Mouse (Mus musculus) CH12.LX (cell line): ENCODE measurements at regions not wholly inside any gene's neighbourhood (a gene's known extent, or its start where the extent isn't known, plus 50 kb on each side); places are given as distances from the start of the nearest gene placed in this dataset.

Source experiments
- DNase-seq: peaks from one replicate; pipeline ENCODE4 v3.0.0-alpha.2; 2013; ENCODE audit errors: extremely low read depth
- H3K27ac ChIP-seq: 2 replicates; pipeline ENCODE4 v1.5.1; 2012; ENCODE audit warnings: low read depth, mild to moderate bottlenecking, control low read depth, moderate library complexity; ENCODE audit not compliant: insufficient read depth
- H3K27me3 ChIP-seq: replicated peaks from 2 replicates; pipeline ENCODE3; 2012; ENCODE audit warnings: inconsistent platforms
- H3K36me3 ChIP-seq, 2 experiments: replicated peaks in 1 of 2; 2 replicates each; pipeline versions ENCODE3 to v1.6.1; 2012; ENCODE audit warnings: inconsistent platforms in 1 of 2, low read length in 1 of 2, mild to moderate bottlenecking in 1 of 2, mixed read lengths in 1 of 2, moderate library complexity in 1 of 2; ENCODE audit not compliant: control insufficient read depth in 1 of 2, insufficient read depth in 1 of 2
- H3K4me1 ChIP-seq, 2 experiments: 2 replicates each; pipeline ENCODE4 v1.6.1; 2012; ENCODE audit warnings: inconsistent platforms in 1 of 2, moderate library complexity in 1 of 2; ENCODE audit not compliant: insufficient read depth in 2 of 2, control insufficient read depth in 1 of 2
- H3K4me2 ChIP-seq: 2 replicates; pipeline ENCODE4 v1.6.1; 2012; ENCODE audit warnings: low read depth, mild to moderate bottlenecking, control low read depth; ENCODE audit not compliant: poor library complexity, insufficient read depth, severe bottlenecking
- H3K4me3 ChIP-seq, 3 experiments: fragments of 150-350 bp in 1 of 3; sonication (generic) in 1 of 3; replicated peaks in 1 of 3; 2 replicates each; pipeline versions ENCODE3 to v1.5.1; 2011 to 2012; ENCODE audit warnings: low read depth in 2 of 3, low read length in 2 of 3, mild to moderate bottlenecking in 2 of 3, moderate library complexity in 2 of 3, control low read depth in 1 of 3, improper control_type of control experiment in 1 of 3, inconsistent platforms in 1 of 3, mixed read lengths in 1 of 3; ENCODE audit not compliant: poor library complexity in 1 of 3
- H3K79me2 ChIP-seq: replicated peaks from 2 replicates; pipeline ENCODE4 v1.6.1; 2012; ENCODE audit warnings: mild to moderate bottlenecking, moderate library complexity; ENCODE audit not compliant: control insufficient read depth, poor library complexity, insufficient read depth, severe bottlenecking; ENCODE audit errors: extremely low read depth
- H3K9ac ChIP-seq: 2 replicates; pipeline ENCODE4 v1.6.1; 2012; ENCODE audit warnings: low read depth, mild to moderate bottlenecking, control low read depth, moderate library complexity; ENCODE audit not compliant: insufficient read depth
- H3K9me3 ChIP-seq: replicated peaks from 2 replicates; pipeline ENCODE3; 2012; ENCODE audit warnings: low read length, inconsistent platforms, mixed read lengths
- BHLHE40 ChIP-seq: IDR thresholded peaks from 2 replicates; pipeline ENCODE4 v1.6.1; 2011; ENCODE audit warnings: mild to moderate bottlenecking, low read depth, low read length, improper control_type of control experiment
- CHD1 ChIP-seq: IDR thresholded peaks from 2 replicates; pipeline ENCODE4 v1.6.1; 2012; ENCODE audit warnings: low read depth, low read length, improper control_type of control experiment, inconsistent platforms
- CTCF ChIP-seq, 2 experiments: IDR thresholded peaks in 1 of 2; conservative IDR thresholded peaks in 1 of 2; 2 replicates each; pipeline ENCODE4 v1.5.1; 2011 to 2012; ENCODE audit warnings: low read depth in 2 of 2, low read length in 2 of 2, improper control_type of control experiment in 1 of 2, inconsistent platforms in 1 of 2, mild to moderate bottlenecking in 1 of 2, moderate library complexity in 1 of 2
- E2F4 ChIP-seq: IDR thresholded peaks from 2 replicates; pipeline ENCODE4 v1.6.1; 2011; ENCODE audit warnings: low read depth, low read length, improper control_type of control experiment; ENCODE audit not compliant: insufficient replicate concordance
- EP300 ChIP-seq: IDR thresholded peaks from 2 replicates; pipeline ENCODE4 v1.6.1; 2011; ENCODE audit warnings: low read length, improper control_type of control experiment
- GABPA ChIP-seq: IDR thresholded peaks from 2 replicates; pipeline ENCODE4 v1.6.1; 2012; ENCODE audit warnings: low read depth, low read length, improper control_type of control experiment, inconsistent platforms; ENCODE audit not compliant: insufficient replicate concordance
- JUND ChIP-seq: conservative IDR thresholded peaks from 2 replicates; pipeline ENCODE4 v1.6.1; 2011; ENCODE audit warnings: low read depth, low read length, improper control_type of control experiment
- MAFK ChIP-seq: IDR thresholded peaks from 2 replicates; pipeline ENCODE4 v1.6.1; 2011; ENCODE audit warnings: low read length, improper control_type of control experiment; ENCODE audit not compliant: insufficient replicate concordance
- MEF2A ChIP-seq: IDR thresholded peaks from 2 replicates; pipeline ENCODE4 v1.6.1; 2014; ENCODE audit warnings: low read depth, mild to moderate bottlenecking, inconsistent platforms, low read length, improper control_type of control experiment, borderline replicate concordance
- MXI1 ChIP-seq: IDR thresholded peaks from 2 replicates; pipeline ENCODE4 v1.6.1; 2011; ENCODE audit warnings: mild to moderate bottlenecking, low read depth, low read length, improper control_type of control experiment
- NRF1 ChIP-seq: IDR thresholded peaks from 2 replicates; pipeline ENCODE4 v1.6.1; 2014; ENCODE audit warnings: low read depth, mild to moderate bottlenecking, inconsistent platforms, low read length, improper control_type of control experiment, moderate library complexity
- PAX5 ChIP-seq: IDR thresholded peaks from 2 replicates; pipeline ENCODE4 v1.6.1; 2012; ENCODE audit warnings: low read length, inconsistent platforms, mixed read lengths
- POLR2A ChIP-seq: IDR thresholded peaks from 2 replicates; pipeline ENCODE4 v1.6.1; 2011; ENCODE audit warnings: low read depth, mild to moderate bottlenecking, improper control_type of control experiment, low read length
- POLR2AphosphoS2 ChIP-seq: IDR thresholded peaks from 2 replicates; pipeline ENCODE4 v1.6.1; 2011; ENCODE audit warnings: low read depth, low read length, improper control_type of control experiment
- RAD21 ChIP-seq: IDR thresholded peaks from 2 replicates; pipeline ENCODE4 v1.6.1; 2011; ENCODE audit warnings: low read depth, mild to moderate bottlenecking, low read length, improper control_type of control experiment, moderate library complexity
- SIN3A ChIP-seq: IDR thresholded peaks from 2 replicates; pipeline ENCODE4 v1.6.1; 2012; ENCODE audit warnings: low read length, improper control_type of control experiment, inconsistent platforms
- TBP ChIP-seq: conservative IDR thresholded peaks from 2 replicates; pipeline ENCODE4 v1.6.1; 2011; ENCODE audit warnings: low read depth, low read length, improper control_type of control experiment
- TCF12 ChIP-seq: IDR thresholded peaks from 2 replicates; pipeline ENCODE4 v1.6.1; 2014; ENCODE audit warnings: low read depth, mild to moderate bottlenecking, inconsistent platforms, low read length, improper control_type of control experiment
- UBTF ChIP-seq: IDR thresholded peaks from 2 replicates; pipeline ENCODE4 v1.6.1; 2012; ENCODE audit warnings: low read depth, mild to moderate bottlenecking, inconsistent platforms, low read length, improper control_type of control experiment, moderate library complexity
- USF1 ChIP-seq: IDR thresholded peaks from 2 replicates; pipeline ENCODE4 v1.6.1; 2014; ENCODE audit warnings: low read depth, mild to moderate bottlenecking, inconsistent platforms, low read length, improper control_type of control experiment
- USF2 ChIP-seq: conservative IDR thresholded peaks from 2 replicates; pipeline ENCODE4 v1.6.1; 2011; ENCODE audit warnings: low read depth, low read length, improper control_type of control experiment
- ZC3H11A ChIP-seq: IDR thresholded peaks from 2 replicates; pipeline ENCODE4 v1.6.1; 2012; ENCODE audit warnings: low read depth, mild to moderate bottlenecking, inconsistent platforms, low read length, improper control_type of control experiment
- ZKSCAN1 ChIP-seq: IDR thresholded peaks from 2 replicates; pipeline ENCODE4 v1.6.1; 2012; ENCODE audit warnings: low read depth, inconsistent platforms, low read length, improper control_type of control experiment, borderline replicate concordance
- ZMIZ1 ChIP-seq: IDR thresholded peaks from 2 replicates; pipeline ENCODE4 v1.6.1; 2012; ENCODE audit warnings: low read depth, mild to moderate bottlenecking, inconsistent platforms, low read length, improper control_type of control experiment
- ZNF384 ChIP-seq: IDR thresholded peaks from 2 replicates; pipeline ENCODE4 v1.6.1; 2012; ENCODE audit warnings: low read depth, low read length, improper control_type of control experiment, inconsistent platforms
- dilution Hi-C: fragments of 300-500 bp; cut with MboI; formaldehyde crosslinking; loops from 2 replicates; pipeline ENCODE4 v1.14.3; 2020; ENCODE audit warnings: low sequenced_read_pairs; ENCODE audit not compliant: extremely low pct_unique_long_range_greater_than_20kb, extremely low pct_ligation_motif_present
- in situ Hi-C: fragments of 300-500 bp; cut with MboI; formaldehyde crosslinking; loops from 3 replicates; pipeline ENCODE4 v1.14.3; 2019; ENCODE audit warnings: low sequenced_read_pairs, low pct_ligation_motif_present, low pct_unique_long_range_greater_than_20kb, mixed read lengths

DNA sequence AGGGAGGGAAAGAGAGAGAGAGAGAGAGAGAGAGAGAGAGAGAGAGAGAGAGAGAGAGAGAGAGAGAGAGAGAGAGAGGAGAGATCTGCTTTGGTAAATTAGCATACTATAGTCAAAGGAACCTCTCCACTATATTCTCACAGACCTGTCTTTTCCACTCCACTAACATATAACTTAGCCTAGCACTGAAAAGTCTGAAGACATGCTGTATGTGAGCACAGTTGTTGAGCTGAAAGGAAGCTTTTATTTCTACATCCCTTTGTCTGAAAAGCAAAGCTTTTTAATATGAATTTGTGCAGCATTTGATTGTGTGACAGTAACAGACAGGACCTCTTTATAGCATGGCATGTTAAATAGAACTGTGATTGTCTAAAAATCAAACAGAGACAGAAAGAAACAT lies 788.9 kb downstream of the Jrkl start:
- no peak overlapping the region for H3K9ac ChIP-seq
- H3K36me3 ChIP-seq, result no peaks in the 10 kb centered on the region
- H3K9me3 ChIP-seq, result no peaks in the 10 kb centered on the region
- TF ChIP-seq RAD21 (no peak), MXI1 (no peak), TBP (no peak), ZKSCAN1 (no peak), EP300 (no peak), UBTF (no peak), USF1 (no peak), ZMIZ1 (no peak), BHLHE40 (no peak), ZNF384 (no peak)
- H3K27me3 ChIP-seq, result no peaks in the 10 kb centered on the region
- no peak overlapping the region for H3K4me3 ChIP-seq
- H3K4me1 ChIP-seq, result no peaks in the 10 kb centered on the region
- no peak overlapping the region for H3K4me2 ChIP-seq
- no peak for DNase-seq
- no peak overlapping the region for H3K27ac ChIP-seq
- H3K79me2 ChIP-seq, result no peaks in the 10 kb centered on the region
- dilution Hi-C loops, result no loop called here
- in situ Hi-C loops, result no loop called here

DNA sequence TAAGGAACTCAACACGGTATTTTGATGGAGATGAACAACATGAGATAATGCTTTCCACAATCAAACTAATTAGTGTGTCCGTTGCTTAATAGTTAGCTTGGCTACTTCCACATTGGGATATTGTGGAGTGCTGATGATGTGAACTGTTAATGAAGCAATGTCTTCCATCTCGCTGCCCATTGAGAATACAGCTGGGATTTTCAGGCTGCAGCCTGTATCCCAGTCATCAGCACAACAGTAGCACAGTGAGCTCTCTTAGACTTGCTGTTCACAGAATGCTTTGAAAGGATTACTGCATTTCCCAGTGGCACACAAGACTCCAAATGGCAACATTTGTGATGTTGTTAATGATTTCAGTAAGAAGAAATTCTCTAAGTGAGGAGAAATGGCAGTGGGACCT lies 811.5 kb downstream of the Jrkl start:
- no peak for DNase-seq
- Histone ChIP-seq H3K36me3 (no peaks in the 10 kb centered on the region), H3K4me1 (no peaks in the 10 kb centered on the region), H3K9me3 (no peaks in the 10 kb centered on the region), H3K4me2 (no peak overlapping the region), H3K4me3 (no peak overlapping the region), H3K79me2 (no peaks in the 10 kb centered on the region), H3K27ac (no peak overlapping the region), H3K27me3 (no peaks in the 10 kb centered on the region), H3K9ac (no peak overlapping the region)
- TF ChIP-seq NRF1 (no peak), MEF2A (no peak), UBTF (no peak), USF1 (no peak), ZC3H11A (no peak), SIN3A (no peak), E2F4 (no peak)
- dilution Hi-C loops (no loop called here), in situ Hi-C loops (no loop called here)

DNA sequence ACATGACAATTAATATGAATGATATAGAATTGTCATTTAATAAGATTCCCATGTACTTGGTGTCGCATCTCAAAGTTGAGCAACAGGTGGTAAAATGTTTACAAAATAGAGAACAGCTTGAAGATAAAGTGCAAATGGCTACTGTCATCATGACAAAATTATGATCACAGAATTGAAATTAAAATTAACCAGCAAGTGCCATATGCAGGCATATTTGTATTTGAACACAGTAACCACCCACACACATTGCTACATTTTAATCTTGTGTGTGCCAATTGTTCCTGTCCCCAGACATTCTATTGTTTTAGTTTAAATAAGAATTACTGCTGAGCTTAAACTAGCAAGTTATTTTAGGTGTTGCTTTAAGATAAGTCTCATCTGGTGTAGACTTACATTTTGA lies 823.7 kb downstream of the Jrkl start:
- in situ Hi-C loops (no loop called here), dilution Hi-C loops (no loop called here)
- TF ChIP-seq PAX5 (no peak), TCF12 (no peak), EP300 (no peak), E2F4 (no peak), ZMIZ1 (no peak), POLR2AphosphoS2 (no peak), CHD1 (no peak), BHLHE40 (no peak), ZNF384 (no peak), TBP (no peak), USF2 (no peak), MAFK (no peak), JUND (no peak), GABPA (no peak), POLR2A (no peak), USF1 (no peak), CTCF (conservative IDR thresholded peaks at IDR 0.05 in 1 of 2, IDR thresholded peaks at IDR 0.05 in 1 of 2; ENCODE audit: low read depth in 2 of 2, low read length in 2 of 2) (no peak), UBTF (no peak)
- Histone ChIP-seq H3K79me2 (no peaks in the 10 kb centered on the region), H3K4me2 (no peak overlapping the region), H3K4me1 (no peaks in the 10 kb centered on the region), H3K9me3 (no peaks in the 10 kb centered on the region), H3K36me3 (no peaks in the 10 kb centered on the region), H3K27ac (no peak overlapping the region), H3K27me3 (no peaks in the 10 kb centered on the region), H3K4me3 (no peak overlapping the region), H3K9ac (no peak overlapping the region)
- no peak for DNase-seq
